Mouse (Mus musculus): ENCODE results near the gene Aldh18a1. TPM values are rescaled to one million over a fixed set of nuclear protein-coding genes. Genes with fewer than 3 reads are reported as not detected.

Aldh18a1 gene
- polyA plus RNA-seq, 1 experiment, result 39.1 TPM

- no peak for TF ChIP-seq POLR2A (IDR thresholded peaks at IDR 0.05; ENCODE audit: insufficient read depth, low read length)
- TF ChIP-seq EP300 (IDR thresholded peaks at IDR 0.05; ENCODE audit: insufficient read depth, low read depth, low read length), result no peak
- no peak for TF ChIP-seq CTCF (IDR thresholded peaks at IDR 0.05; ENCODE audit: low read depth, low read length)
- H3K36me3 ChIP-seq (ENCODE audit: control insufficient read depth, insufficient read depth, low read length, poor library complexity, severe bottlenecking), result no peaks in the 10 kb centered on the region
- H3K9me3 ChIP-seq (replicated peaks; ENCODE audit: control insufficient read depth, insufficient read depth, low read length, poor library complexity, severe bottlenecking), result no peaks in the 10 kb centered on the region
Observed at GRCm38 (mm10) chr19:40510387-40511099, 77.7 kb downstream of the Aldh18a1 start.

GRCm38 (mm10) chr19:40509274-40509673 lies 79.0 kb downstream of the Aldh18a1 start:
- Histone ChIP-seq H3K36me3 (ENCODE audit: control insufficient read depth, insufficient read depth, low read length, poor library complexity, severe bottlenecking) (no peaks in the 10 kb centered on the region), H3K9ac (ENCODE audit: low read depth, poor library complexity, severe bottlenecking) (no peak overlapping the region), H3K27ac (ENCODE audit: insufficient read depth, low read length) (no peak overlapping the region), H3K4me3 (ENCODE audit: low read depth, low read length) (no peak overlapping the region), H3K9me3 (replicated peaks; ENCODE audit: control insufficient read depth, insufficient read depth, low read length, poor library complexity, severe bottlenecking) (no peaks in the 10 kb centered on the region), H3K4me1 (ENCODE audit: control insufficient read depth, insufficient read depth, low read length) (peaks cover 2% of the 10 kb centered on the region), H3K27me3 (ENCODE audit: control insufficient read depth, insufficient read depth, low read length, poor library complexity, severe bottlenecking) (no peaks in the 10 kb centered on the region)
- no peak for TF ChIP-seq CTCF (IDR thresholded peaks at IDR 0.05; ENCODE audit: low read depth, low read length)
- no peak for TF ChIP-seq EP300 (IDR thresholded peaks at IDR 0.05; ENCODE audit: insufficient read depth, low read depth, low read length)
- TF ChIP-seq POLR2A (IDR thresholded peaks at IDR 0.05; ENCODE audit: insufficient read depth, low read length), result no peak

More at GRCm38 (mm10) chr19:40510387-40511099, 77.7 kb downstream of the Aldh18a1 start:
- Histone ChIP-seq H3K4me1 (ENCODE audit: control insufficient read depth, insufficient read depth, low read length) (peaks cover 2% of the 10 kb centered on the region), H3K9ac (ENCODE audit: low read depth, poor library complexity, severe bottlenecking) (no peak overlapping the region), H3K4me3 (ENCODE audit: low read depth, low read length) (no peak overlapping the region), H3K27ac (ENCODE audit: insufficient read depth, low read length) (no peak overlapping the region), H3K27me3 (ENCODE audit: control insufficient read depth, insufficient read depth, low read length, poor library complexity, severe bottlenecking) (no peaks in the 10 kb centered on the region)

- TF ChIP-seq POLR2A (IDR thresholded peaks at IDR 0.05; ENCODE audit: insufficient read depth, low read length), result no peak
- H3K36me3 ChIP-seq (ENCODE audit: control insufficient read depth, insufficient read depth, low read length, poor library complexity, severe bottlenecking), result no peaks in the 10 kb centered on the region
Observed at GRCm38 (mm10) chr19:40508851-40509250, 79.4 kb downstream of the Aldh18a1 start.

GRCm38 (mm10) chr19:40506965-40507364 lies 81.3 kb downstream of the Aldh18a1 start:
- Histone ChIP-seq H3K4me3 (ENCODE audit: low read depth, low read length) (no peak overlapping the region), H3K27me3 (ENCODE audit: control insufficient read depth, insufficient read depth, low read length, poor library complexity, severe bottlenecking) (no peaks in the 10 kb centered on the region), H3K9me3 (replicated peaks; ENCODE audit: control insufficient read depth, insufficient read depth, low read length, poor library complexity, severe bottlenecking) (no peaks in the 10 kb centered on the region), H3K9ac (ENCODE audit: low read depth, poor library complexity, severe bottlenecking) (no peak overlapping the region), H3K36me3 (ENCODE audit: control insufficient read depth, insufficient read depth, low read length, poor library complexity, severe bottlenecking) (no peaks in the 10 kb centered on the region), H3K4me1 (ENCODE audit: control insufficient read depth, insufficient read depth, low read length) (peaks cover 2% of the 10 kb centered on the region), H3K27ac (ENCODE audit: insufficient read depth, low read length) (no peak overlapping the region)
- TF ChIP-seq EP300 (IDR thresholded peaks at IDR 0.05; ENCODE audit: insufficient read depth, low read depth, low read length) (no peak), CTCF (IDR thresholded peaks at IDR 0.05; ENCODE audit: low read depth, low read length) (no peak), POLR2A (IDR thresholded peaks at IDR 0.05; ENCODE audit: insufficient read depth, low read length) (no peak)

More at GRCm38 (mm10) chr19:40508851-40509250, 79.4 kb downstream of the Aldh18a1 start:
- Histone ChIP-seq H3K9me3 (replicated peaks; ENCODE audit: control insufficient read depth, insufficient read depth, low read length, poor library complexity, severe bottlenecking) (no peaks in the 10 kb centered on the region), H3K27ac (ENCODE audit: insufficient read depth, low read length) (no peak overlapping the region), H3K9ac (ENCODE audit: low read depth, poor library complexity, severe bottlenecking) (no peak overlapping the region), H3K4me1 (ENCODE audit: control insufficient read depth, insufficient read depth, low read length) (peaks cover 2% of the 10 kb centered on the region), H3K4me3 (ENCODE audit: low read depth, low read length) (no peak overlapping the region), H3K27me3 (ENCODE audit: control insufficient read depth, insufficient read depth, low read length, poor library complexity, severe bottlenecking) (no peaks in the 10 kb centered on the region)

- Histone ChIP-seq H3K4me3 (ENCODE audit: low read depth, low read length) (no peak overlapping the region), H3K36me3 (ENCODE audit: control insufficient read depth, insufficient read depth, low read length, poor library complexity, severe bottlenecking) (no peaks in the 10 kb centered on the region), H3K27me3 (ENCODE audit: control insufficient read depth, insufficient read depth, low read length, poor library complexity, severe bottlenecking) (no peaks in the 10 kb centered on the region), H3K4me1 (ENCODE audit: control insufficient read depth, insufficient read depth, low read length) (no peaks in the 10 kb centered on the region), H3K9me3 (replicated peaks; ENCODE audit: control insufficient read depth, insufficient read depth, low read length, poor library complexity, severe bottlenecking) (no peaks in the 10 kb centered on the region), H3K9ac (ENCODE audit: low read depth, poor library complexity, severe bottlenecking) (no peak overlapping the region), H3K27ac (ENCODE audit: insufficient read depth, low read length) (no peak overlapping the region)
- no peak for TF ChIP-seq CTCF (IDR thresholded peaks at IDR 0.05; ENCODE audit: low read depth, low read length)
Observed at GRCm38 (mm10) chr19:40504336-40504735, 83.9 kb downstream of the Aldh18a1 start.

Other genes starting within 250 kb of the Aldh18a1 start
- gene Sorbs1, start 74.7 kb downstream of the Aldh18a1 start, polyA plus RNA-seq (2011; ENCODE audit: insufficient read depth, insufficient read length, low read depth, missing spikeins), result 80.7 and 84.4 TPM in 2 replicates
- gene Tctn3, start 23.8 kb upstream of the Aldh18a1 start, polyA plus RNA-seq (2011; ENCODE audit: insufficient read depth, insufficient read length, low read depth, missing spikeins), result 8.6 and 8.7 TPM in 2 replicates
- 2.1 TPM in 1 of 2 replicates, not detected in the other for gene Entpd1, start 23.9 kb upstream of the Aldh18a1 start, polyA plus RNA-seq (2011; ENCODE audit: insufficient read depth, insufficient read length, low read depth, missing spikeins)
- gene Cc2d2b, start 160.3 kb upstream of the Aldh18a1 start, polyA plus RNA-seq (2011; ENCODE audit: insufficient read depth, insufficient read length, low read depth, missing spikeins), result 0.53 and 0.60 TPM in 2 replicates
- 7.4 and 9.4 TPM in 2 replicates for gene Ccnj, start 242.8 kb upstream of the Aldh18a1 start, polyA plus RNA-seq (2011; ENCODE audit: insufficient read depth, insufficient read length, low read depth, missing spikeins)

All from ES-Bruce4 (cell line).